Mouse (Mus musculus) stomach, embryonic 14.5 days (tissue): ENCODE measurements at regions not wholly inside any gene's neighbourhood (a gene's known extent, or its start where the extent isn't known, plus 50 kb on each side); places are given as distances from the start of the nearest gene placed in this dataset.

Experiments used
- ATAC-seq: fragments of 200-750 bp; cut with Nextera tagmentation; 2 replicates; pipeline ENCODE4 v1.8.0; 2017; ENCODE audit warnings: low read depth, moderate TSS enrichment; ENCODE audit not compliant: insufficient number of reproducible peaks, insufficient read depth, low FRiP score
- H3K27ac ChIP-seq: fragments of 300-500 bp; sonication (generic); 2 replicates; pipeline ENCODE4 v1.5.1; 2014; ENCODE audit warnings: mild to moderate bottlenecking, low read length, moderate library complexity, mixed read lengths
- H3K27me3 ChIP-seq: fragments of 300-500 bp; sonication (generic); 2 replicates; pipeline ENCODE4 v1.6.1; 2014; ENCODE audit warnings: low read length, control low read depth, mixed read lengths; ENCODE audit not compliant: control insufficient read depth, insufficient read depth
- H3K36me3 ChIP-seq: fragments of 300-500 bp; sonication (generic); 2 replicates; pipeline ENCODE4 v1.6.1; 2014; ENCODE audit warnings: mild to moderate bottlenecking, control low read depth, low read length, moderate library complexity, mixed read lengths; ENCODE audit not compliant: control insufficient read depth, insufficient read depth
- H3K4me1 ChIP-seq: fragments of 300-500 bp; sonication (generic); 2 replicates; pipeline ENCODE4 v1.6.1; 2014; ENCODE audit warnings: low read length, control low read depth, mixed read lengths; ENCODE audit not compliant: control insufficient read depth, insufficient read depth
- H3K4me2 ChIP-seq: fragments of 300-500 bp; sonication (generic); replicated peaks from 2 replicates; pipeline ENCODE4 v1.6.1; 2014; ENCODE audit warnings: low read depth, low read length, control low read depth
- H3K4me3 ChIP-seq: fragments of 300-500 bp; sonication (generic); 2 replicates; pipeline ENCODE4 v1.5.1; 2014; ENCODE audit warnings: low read depth, low read length, control low read depth
- H3K9ac ChIP-seq: fragments of 300-500 bp; sonication (generic); replicated peaks from 2 replicates; pipeline ENCODE4 v1.6.1; 2014; ENCODE audit warnings: low read depth, mild to moderate bottlenecking, control low read depth, low read length, moderate library complexity, mixed read lengths
- H3K9me3 ChIP-seq: fragments of 300-500 bp; sonication (generic); 2 replicates; pipeline ENCODE4 v1.6.1; 2016; ENCODE audit warnings: low read depth, low read length, control low read depth; ENCODE audit not compliant: control insufficient read depth
- WGBS: fragments of 180-500 bp; shearing (Covaris S2); extraction: QIAGEN DNeasy Blood & Tissue Kit; methylation state at CpG from one replicate; pipeline ENCODE4 v1.1.7; 2014; 5-methylcytosine and 5-hydroxymethylcytosine counted together

DNA sequence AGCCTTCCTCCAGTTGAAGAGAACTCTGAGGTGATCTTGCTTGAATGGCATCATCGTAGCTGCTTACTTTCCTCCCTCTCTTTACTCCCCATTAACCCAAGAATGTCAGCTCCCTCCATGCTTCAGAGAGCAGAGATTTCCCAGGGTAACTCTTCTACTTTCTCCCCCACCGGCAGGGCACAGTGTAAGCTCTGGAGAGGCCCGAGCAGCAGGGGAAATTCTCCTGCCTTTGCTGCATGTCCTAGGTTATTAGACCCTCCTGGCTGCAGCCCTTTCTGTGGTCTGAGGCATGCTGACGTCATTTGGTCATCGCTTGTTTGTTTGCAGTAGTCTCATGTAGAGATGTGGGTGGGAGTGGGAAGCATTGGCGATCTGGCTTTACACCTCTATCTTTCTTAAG lies 163.2 kb downstream of the Gm10295 start:
- peak overlapping the region; percentile 52; the same call in 1 of the 2 replicates for H3K27ac ChIP-seq
- 9% methylated on average over 6 of the region's 6 CpGs for WGBS
- no peak overlapping the region for H3K9ac ChIP-seq
- peaks cover 1% of the 10 kb centered on the region; the same call in 1 of the 2 replicates for H3K4me1 ChIP-seq
- no peak for ATAC-seq
- H3K4me3 ChIP-seq = no peak overlapping the region
- H3K4me2 ChIP-seq = no peak overlapping the region
- no peaks in the 10 kb centered on the region for H3K27me3 ChIP-seq
- H3K9me3 ChIP-seq = no peaks in the 10 kb centered on the region
- no peaks in the 10 kb centered on the region for H3K36me3 ChIP-seq

DNA sequence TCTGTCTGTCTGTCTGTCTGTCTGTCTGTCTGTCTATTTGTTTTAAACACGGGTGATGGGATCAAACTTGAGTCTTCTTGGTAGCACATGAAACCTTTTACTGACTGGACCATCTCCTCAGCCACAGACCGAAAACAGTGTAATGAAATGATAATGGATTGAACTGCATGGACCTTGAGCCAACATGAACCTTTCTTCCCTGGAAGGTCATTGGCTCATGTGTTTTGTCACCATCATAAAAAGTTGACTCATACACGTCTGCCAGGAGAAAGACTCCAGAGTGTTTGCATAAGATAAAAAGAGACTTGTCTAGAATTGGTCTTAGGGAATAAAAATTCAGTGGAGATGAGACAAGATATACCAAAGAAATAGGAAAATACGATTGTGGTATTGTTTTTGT lies 176.4 kb downstream of the Gm10295 start:
- Histone ChIP-seq H3K27ac (no peak overlapping the region), H3K4me2 (no peak overlapping the region), H3K27me3 (no peaks in the 10 kb centered on the region), H3K9me3 (no peaks in the 10 kb centered on the region), H3K36me3 (no peaks in the 10 kb centered on the region), H3K4me1 (no peaks in the 10 kb centered on the region), H3K4me3 (no peak overlapping the region), H3K9ac (no peak overlapping the region)
- 76% methylated on average over 4 of the region's 4 CpGs for WGBS
- ATAC-seq = no peak

DNA sequence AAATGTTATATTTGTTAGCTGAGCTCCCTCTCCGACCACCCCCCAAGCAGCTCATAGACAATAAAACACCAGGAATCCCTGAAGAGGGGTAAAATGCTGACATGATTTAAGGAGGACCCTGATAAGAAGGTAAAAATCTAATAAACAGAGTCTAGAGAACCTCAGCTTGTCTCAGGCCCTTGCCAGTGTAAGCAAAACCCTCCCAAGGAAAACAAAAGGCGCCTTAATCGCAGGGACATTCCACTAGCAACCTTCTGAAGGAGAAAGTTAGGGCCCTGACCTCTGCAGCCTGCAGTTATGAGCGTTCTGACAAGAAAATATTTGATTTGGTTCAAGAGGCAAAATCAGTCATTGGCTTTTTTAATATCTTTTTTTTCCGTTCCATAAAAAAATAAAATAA lies 212.2 kb downstream of the Gm10295 start:
- Histone ChIP-seq H3K9me3 (no peaks in the 10 kb centered on the region), H3K4me3 (no peak overlapping the region), H3K27ac (no peak overlapping the region), H3K4me1 (no peaks in the 10 kb centered on the region), H3K36me3 (no peaks in the 10 kb centered on the region), H3K9ac (no peak overlapping the region), H3K4me2 (no peak overlapping the region), H3K27me3 (no peaks in the 10 kb centered on the region)
- WGBS = 29% methylated on average over 5 of the region's 5 CpGs
- no peak for ATAC-seq

DNA sequence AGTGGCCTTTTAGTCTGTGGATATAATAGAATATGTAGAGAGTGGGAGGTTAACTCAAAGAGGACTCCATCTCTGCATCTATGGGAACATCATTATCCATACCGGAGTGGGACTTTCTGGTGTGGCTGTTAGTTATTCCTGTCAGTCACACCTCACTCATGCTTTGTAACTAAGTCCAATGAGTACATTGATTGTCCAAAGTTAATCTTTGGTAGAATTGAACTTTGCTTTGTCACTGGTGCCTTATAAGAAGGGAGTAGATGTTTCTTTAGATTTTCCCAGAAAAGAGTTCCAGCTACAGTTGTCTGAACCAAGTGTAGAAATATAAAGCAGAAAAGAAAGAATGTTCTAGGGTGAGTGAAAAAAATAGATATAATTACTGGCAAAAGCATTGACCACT lies 221.3 kb downstream of the Gm10295 start:
- no peak overlapping the region for H3K4me3 ChIP-seq
- H3K4me1 ChIP-seq = peaks cover 3% of the 10 kb centered on the region; the same call in 1 of the 2 replicates
- no peaks in the 10 kb centered on the region for H3K9me3 ChIP-seq
- no peak overlapping the region for H3K9ac ChIP-seq
- H3K27me3 ChIP-seq = no peaks in the 10 kb centered on the region
- WGBS = 95% methylated on average over 1 of the region's 1 CpGs
- no peak overlapping the region for H3K27ac ChIP-seq
- no peak for ATAC-seq
- H3K4me2 ChIP-seq = no peak overlapping the region
- no peaks in the 10 kb centered on the region for H3K36me3 ChIP-seq

DNA sequence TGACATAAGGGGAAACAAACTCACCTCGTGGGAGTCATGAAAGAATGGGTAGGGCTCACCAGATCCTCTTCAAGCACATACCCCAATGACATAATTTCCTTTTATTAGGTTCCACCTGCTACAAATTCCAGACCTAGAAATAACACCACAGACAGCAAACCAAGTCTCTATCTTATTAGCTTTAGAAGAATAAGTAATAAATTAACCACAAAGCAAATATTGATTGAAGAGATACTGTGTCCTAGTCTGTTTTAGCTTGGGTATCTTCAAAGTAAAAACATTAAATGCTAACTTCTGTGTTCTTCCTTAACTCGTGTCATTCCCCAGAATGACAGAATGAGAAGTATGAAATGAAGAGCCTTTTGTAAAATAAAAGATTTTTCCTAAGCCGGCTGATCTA lies 222.4 kb downstream of the Gm10295 start:
- Histone ChIP-seq H3K27me3 (no peaks in the 10 kb centered on the region), H3K4me1 (peaks cover 3% of the 10 kb centered on the region; the same call in 1 of the 2 replicates), H3K4me3 (no peak overlapping the region), H3K36me3 (no peaks in the 10 kb centered on the region), H3K27ac (no peak overlapping the region), H3K4me2 (no peak overlapping the region), H3K9ac (no peak overlapping the region), H3K9me3 (no peaks in the 10 kb centered on the region)
- ATAC-seq = no peak
- WGBS = 51% methylated on average over 3 of the region's 3 CpGs

DNA sequence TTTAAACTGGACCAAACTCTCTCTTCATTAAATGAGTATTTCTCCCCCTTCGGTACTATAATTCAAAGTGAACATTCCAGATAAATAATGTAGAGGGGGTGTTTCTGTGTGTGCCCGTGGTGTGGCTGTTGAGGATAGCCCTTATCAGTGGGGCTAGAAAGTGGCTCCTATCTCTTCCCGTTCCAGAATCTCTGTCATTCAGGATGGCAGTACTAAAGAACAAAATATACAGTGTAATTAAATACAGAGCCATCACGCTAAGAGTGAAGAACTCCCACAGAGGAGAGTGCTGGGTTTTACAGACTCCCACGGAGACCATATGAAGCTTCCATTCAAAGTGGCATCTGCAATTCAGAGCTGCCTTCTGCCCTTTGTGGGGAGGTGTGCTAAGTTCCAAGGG lies 229.8 kb downstream of the Gm10295 start:
- Histone ChIP-seq H3K27me3 (no peaks in the 10 kb centered on the region), H3K4me2 (no peak overlapping the region), H3K9ac (no peak overlapping the region), H3K27ac (no peak overlapping the region), H3K9me3 (no peaks in the 10 kb centered on the region), H3K36me3 (no peaks in the 10 kb centered on the region), H3K4me1 (peaks cover 3% of the 10 kb centered on the region; the same call in 1 of the 2 replicates), H3K4me3 (no peak overlapping the region)
- no peak for ATAC-seq
- WGBS = 56% methylated on average over 5 of the region's 5 CpGs

DNA sequence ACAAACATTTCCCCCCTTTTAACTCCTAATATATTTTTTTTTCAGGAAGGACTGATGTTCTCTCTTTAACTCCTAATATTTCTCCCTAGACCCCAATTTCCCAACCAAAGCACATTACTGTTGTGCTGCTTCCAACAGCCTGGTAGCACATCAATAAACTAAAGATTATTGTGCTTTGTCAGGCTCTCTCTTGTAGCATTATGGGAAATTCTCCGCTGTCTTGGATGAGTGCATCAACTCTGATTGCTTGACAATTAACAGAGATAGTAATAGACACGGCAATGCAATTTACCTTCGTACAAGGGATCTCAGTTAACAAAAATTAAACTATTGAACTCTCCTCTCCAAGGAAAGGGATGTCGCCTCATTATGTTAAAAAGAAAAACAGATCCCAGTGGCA lies 230.3 kb downstream of the Gm10295 start:
- Histone ChIP-seq H3K27ac (no peak overlapping the region), H3K4me1 (peaks cover 3% of the 10 kb centered on the region; the same call in 1 of the 2 replicates)
- 65% methylated on average over 4 of the region's 4 CpGs for WGBS

DNA sequence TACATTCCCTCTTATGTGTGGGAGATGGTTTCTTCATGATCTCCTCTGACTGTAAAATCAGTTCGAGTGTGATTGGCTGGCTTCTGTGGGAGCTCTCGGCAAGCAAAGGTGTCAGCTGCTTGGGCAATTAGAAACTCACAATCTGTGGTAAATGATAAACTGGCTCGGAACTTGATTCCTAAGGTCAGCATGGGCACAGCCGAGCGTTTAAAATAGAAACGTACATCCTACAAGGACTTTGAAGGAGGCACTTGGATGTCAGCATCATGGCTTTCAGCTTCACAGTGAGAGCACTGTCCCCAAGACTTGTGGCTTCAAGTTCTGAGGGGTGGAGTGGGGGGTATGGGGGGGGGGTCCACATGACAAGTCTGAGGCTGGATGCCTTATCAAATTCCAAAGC lies 231.3 kb downstream of the Gm10295 start:
- Histone ChIP-seq H3K9ac (no peak overlapping the region), H3K36me3 (no peaks in the 10 kb centered on the region), H3K4me3 (no peak overlapping the region), H3K4me1 (no peaks in the 10 kb centered on the region), H3K4me2 (no peak overlapping the region), H3K27ac (no peak overlapping the region), H3K9me3 (no peaks in the 10 kb centered on the region), H3K27me3 (no peaks in the 10 kb centered on the region)
- 37% methylated on average over 6 of the region's 6 CpGs for WGBS
- no peak for ATAC-seq

More for the DNA sequence above, 230.3 kb downstream of the Gm10295 start:
- Histone ChIP-seq H3K36me3 (no peaks in the 10 kb centered on the region), H3K9ac (no peak overlapping the region), H3K4me2 (no peak overlapping the region), H3K4me3 (no peak overlapping the region), H3K9me3 (no peaks in the 10 kb centered on the region), H3K27me3 (no peaks in the 10 kb centered on the region)
- no peak for ATAC-seq

DNA sequence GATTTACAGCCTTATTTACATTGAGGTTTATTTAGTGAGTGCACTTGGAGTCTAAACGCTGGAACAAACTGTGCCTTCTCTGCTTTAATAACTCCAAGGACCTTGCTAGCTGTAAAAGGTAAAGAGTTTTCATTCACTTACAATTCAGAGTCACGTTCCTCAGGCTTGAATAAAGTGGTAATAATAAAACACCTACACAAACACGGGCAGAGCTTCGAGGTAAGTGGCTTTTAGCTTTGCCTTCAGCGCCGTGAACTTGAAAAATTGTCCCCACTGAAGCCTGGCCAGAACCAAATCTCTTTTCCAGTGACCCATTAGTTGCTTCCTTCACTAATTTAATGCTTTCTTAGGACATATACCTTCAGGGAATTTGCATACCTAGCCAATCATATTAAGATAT lies 244.2 kb downstream of the Gm10295 start:
- no peak for ATAC-seq
- H3K36me3 ChIP-seq = no peaks in the 10 kb centered on the region
- H3K4me1 ChIP-seq = no peaks in the 10 kb centered on the region
- no peak overlapping the region for H3K4me3 ChIP-seq
- H3K4me2 ChIP-seq = no peak overlapping the region
- no peaks in the 10 kb centered on the region for H3K27me3 ChIP-seq
- 81% methylated on average over 6 of the region's 6 CpGs for WGBS
- no peaks in the 10 kb centered on the region for H3K9me3 ChIP-seq
- no peak overlapping the region for H3K27ac ChIP-seq
- no peak overlapping the region for H3K9ac ChIP-seq
